Mouse (Mus musculus) kidney, embryonic 15.5 days (tissue): Measurements from ENCODE around the gene Kif14. TPM values are rescaled to one million over a fixed set of nuclear protein-coding genes. Genes with fewer than 3 reads are reported as not detected.
A peak's percentile ranks its signal among the peaks of the same experiment; 100 is the strongest.

Source experiments
- ATAC-seq: fragments of 200-750 bp; cut with Nextera tagmentation; replicated peaks from 2 replicates; pipeline ENCODE4 v1.8.0; 2017; ENCODE audit warnings: moderate TSS enrichment; ENCODE audit not compliant: low FRiP score
- H3K27ac ChIP-seq: fragments of 300-500 bp; sonication (generic); 2 replicates; pipeline ENCODE4 v1.5.1; 2015; ENCODE audit warnings: mild to moderate bottlenecking, inconsistent platforms
- H3K27me3 ChIP-seq: fragments of 300-500 bp; sonication (generic); 2 replicates; pipeline ENCODE4 v1.6.1; 2015; ENCODE audit warnings: inconsistent platforms
- H3K36me3 ChIP-seq: fragments of 300-500 bp; sonication (generic); 2 replicates; pipeline ENCODE4 v1.6.1; 2015; ENCODE audit warnings: inconsistent platforms
- H3K4me1 ChIP-seq: fragments of 300-500 bp; sonication (generic); 2 replicates; pipeline ENCODE4 v1.6.1; 2015; ENCODE audit warnings: inconsistent platforms
- H3K4me2 ChIP-seq: fragments of 300-500 bp; sonication (generic); 2 replicates; pipeline ENCODE4 v1.6.1; 2015; ENCODE audit warnings: moderate library complexity, mild to moderate bottlenecking, inconsistent platforms
- H3K4me3 ChIP-seq: fragments of 300-500 bp; sonication (generic); replicated peaks from 2 replicates; pipeline ENCODE4 v1.5.1; 2015; ENCODE audit warnings: mild to moderate bottlenecking, inconsistent platforms
- H3K9ac ChIP-seq: fragments of 300-500 bp; sonication (generic); 2 replicates; pipeline ENCODE4 v1.6.1; 2015; ENCODE audit warnings: mild to moderate bottlenecking, inconsistent platforms
- H3K9me3 ChIP-seq: fragments of 300-500 bp; sonication (generic); replicated peaks from 2 replicates; pipeline ENCODE4 v1.6.1; 2016; ENCODE audit warnings: inconsistent platforms
- WGBS: fragments of 180-500 bp; shearing (Covaris S2); methylation state at CpG from one replicate; pipeline ENCODE4 v1.1.7; 2015; ENCODE audit warnings: mixed read lengths; 5-methylcytosine and 5-hydroxymethylcytosine counted together
- polyA plus RNA-seq: library from polyadenylated mRNA; unstranded; fragments of >200 nt; fragmentation: Nextera tagmentation; extraction: Ambion mirVana; gene quantifications from 2 replicates; pipeline ENCODE4 v1.2.1, GENCODE M21; 2015

The Kif14 gene
- polyA plus RNA-seq, 1 experiment from 2014 or later, result 5.0 TPM

DNA sequence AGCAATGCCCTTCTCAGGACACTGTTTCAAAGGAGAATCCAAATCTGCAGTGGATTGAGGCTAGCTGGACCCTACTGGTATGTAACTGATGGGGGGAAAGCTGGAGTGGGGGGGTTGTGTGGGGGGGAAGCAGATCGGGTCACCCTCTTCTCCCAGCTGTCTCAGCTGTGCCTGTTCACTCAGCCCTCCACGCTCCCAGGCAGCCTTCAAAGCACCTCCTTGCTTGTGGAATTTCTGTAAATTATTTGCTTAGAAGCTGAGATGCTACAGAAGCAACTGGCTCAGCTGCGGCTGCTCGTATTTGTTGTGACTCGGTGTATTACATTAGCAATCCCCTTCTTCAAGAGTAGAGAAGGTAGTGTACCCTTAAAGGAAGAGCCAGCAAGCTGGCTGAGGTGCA, 93.1 kb downstream of the Kif14 start:
- H3K4me3 ChIP-seq, result no peak overlapping the region
- peak; percentile 49; the same call in 1 of the 2 replicates for ATAC-seq
- peak overlapping the region; percentile 22 for H3K4me2 ChIP-seq
- H3K27me3 ChIP-seq, result no peaks in the 10 kb centered on the region
- H3K9ac ChIP-seq, result no peak overlapping the region
- H3K36me3 ChIP-seq, result no peaks in the 10 kb centered on the region
- H3K9me3 ChIP-seq, result no peaks in the 10 kb centered on the region
- 30% methylated on average over 5 of the region's 5 CpGs for WGBS
- H3K4me1 ChIP-seq, result peaks cover 32% of the 10 kb centered on the region
- peak overlapping the region; percentile 33 for H3K27ac ChIP-seq

DNA sequence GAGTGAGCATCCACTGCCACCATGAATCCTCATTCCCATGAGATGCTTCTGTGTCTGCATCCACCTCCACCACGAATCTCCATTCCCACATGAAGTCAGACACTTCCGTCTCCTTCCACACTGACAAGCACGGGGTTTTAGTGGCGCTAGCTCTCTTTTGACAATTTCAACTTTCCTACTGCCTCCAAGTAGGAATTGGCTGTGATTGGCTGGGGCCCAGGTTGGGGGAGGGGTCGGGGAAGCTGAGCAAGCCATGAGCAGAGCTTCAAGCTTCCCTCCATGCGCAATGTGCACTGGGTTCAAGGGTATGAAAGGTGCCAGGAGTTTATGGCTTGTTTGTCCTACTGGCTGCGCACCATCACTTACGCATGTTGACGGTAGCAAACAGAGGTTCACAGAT, 93.6 kb downstream of the Kif14 start:
- H3K4me2 ChIP-seq, result peak overlapping the region; percentile 22; the same call in 1 of the 2 replicates
- H3K36me3 ChIP-seq, result no peaks in the 10 kb centered on the region
- no peak overlapping the region for H3K4me3 ChIP-seq
- ATAC-seq, result no peak
- no peaks in the 10 kb centered on the region for H3K9me3 ChIP-seq
- 85% methylated on average over 9 of the region's 9 CpGs for WGBS
- H3K9ac ChIP-seq, result no peak overlapping the region
- H3K4me1 ChIP-seq, result peaks cover 32% of the 10 kb centered on the region
- peak overlapping the region; percentile 33; the same call in 1 of the 2 replicates for H3K27ac ChIP-seq
- no peaks in the 10 kb centered on the region for H3K27me3 ChIP-seq

- ATAC-seq, result no peak
- no peaks in the 10 kb centered on the region for H3K36me3 ChIP-seq
- H3K4me1 ChIP-seq, result peaks cover 22% of the 10 kb centered on the region; the same call in 1 of the 2 replicates
- no peak overlapping the region for H3K27ac ChIP-seq
- H3K9me3 ChIP-seq, result no peaks in the 10 kb centered on the region
- H3K27me3 ChIP-seq, result no peaks in the 10 kb centered on the region
- H3K9ac ChIP-seq, result no peak overlapping the region
- 56% methylated on average over 10 of the region's 10 CpGs for WGBS
- no peak overlapping the region for H3K4me3 ChIP-seq
- H3K4me2 ChIP-seq, result 0 out of 2 replicates have a peak overlapping the region, but pooled peaks have one; percentile 1
Observed at GRCm38 (mm10) chr1:136561823-136562222, 95.7 kb downstream of the Kif14 start.

DNA sequence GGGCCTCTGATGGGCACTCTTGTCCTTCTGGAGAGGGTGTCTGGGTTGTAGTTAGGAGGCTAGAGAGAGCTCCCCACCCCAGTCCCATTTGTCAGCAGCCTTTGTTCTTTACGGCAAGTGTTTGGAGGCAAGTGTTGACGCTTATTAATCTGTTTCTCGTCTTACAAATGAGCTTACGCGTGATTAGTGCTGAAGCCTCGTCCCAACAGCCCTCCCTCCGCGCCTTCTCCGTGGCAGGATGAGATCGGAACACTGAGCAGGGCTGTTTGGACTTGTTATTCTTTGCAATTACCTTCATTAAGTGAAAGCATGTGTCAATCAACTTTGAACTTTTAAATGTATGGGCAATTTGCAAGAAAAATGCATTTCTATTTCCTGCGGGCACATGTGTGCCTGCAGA, 97.0 kb downstream of the Kif14 start:
- Histone ChIP-seq H3K4me2 (no peak overlapping the region), H3K36me3 (no peaks in the 10 kb centered on the region), H3K9me3 (no peaks in the 10 kb centered on the region), H3K27me3 (no peaks in the 10 kb centered on the region), H3K4me3 (no peak overlapping the region), H3K4me1 (peaks cover 22% of the 10 kb centered on the region; the same call in 1 of the 2 replicates), H3K27ac (no peak overlapping the region), H3K9ac (no peak overlapping the region)
- WGBS, result 49% methylated on average over 11 of the region's 11 CpGs
- ATAC-seq, result no peak

DNA sequence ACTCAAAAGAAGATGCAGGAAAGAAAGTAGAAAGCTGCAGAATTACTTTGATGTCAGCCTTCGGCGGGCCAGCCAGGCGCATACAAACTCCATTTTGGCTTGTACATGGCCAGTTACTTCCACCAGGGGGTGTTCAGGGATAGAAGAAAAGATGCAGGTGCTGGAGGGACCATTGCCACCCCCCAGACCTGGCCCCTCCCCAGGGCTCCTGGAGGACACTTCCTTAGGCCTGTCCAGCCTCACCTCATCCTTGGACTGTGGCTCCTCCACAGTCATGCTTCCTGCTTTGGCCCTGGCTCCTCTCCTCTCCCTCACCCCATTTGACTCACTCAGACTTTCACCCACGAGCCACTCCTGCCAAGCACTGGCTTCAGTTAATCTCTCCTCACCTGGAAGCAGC, 98.8 kb downstream of the Kif14 start:
- ATAC-seq, result no peak
- 81% methylated on average over 4 of the region's 4 CpGs for WGBS
- no peak overlapping the region for H3K4me2 ChIP-seq
- H3K9ac ChIP-seq, result no peak overlapping the region
- no peaks in the 10 kb centered on the region for H3K27me3 ChIP-seq
- no peak overlapping the region for H3K4me3 ChIP-seq
- H3K4me1 ChIP-seq, result peaks cover 21% of the 10 kb centered on the region; the same call in 1 of the 2 replicates
- H3K9me3 ChIP-seq, result no peaks in the 10 kb centered on the region
- H3K36me3 ChIP-seq, result no peaks in the 10 kb centered on the region
- H3K27ac ChIP-seq, result no peak overlapping the region

DNA sequence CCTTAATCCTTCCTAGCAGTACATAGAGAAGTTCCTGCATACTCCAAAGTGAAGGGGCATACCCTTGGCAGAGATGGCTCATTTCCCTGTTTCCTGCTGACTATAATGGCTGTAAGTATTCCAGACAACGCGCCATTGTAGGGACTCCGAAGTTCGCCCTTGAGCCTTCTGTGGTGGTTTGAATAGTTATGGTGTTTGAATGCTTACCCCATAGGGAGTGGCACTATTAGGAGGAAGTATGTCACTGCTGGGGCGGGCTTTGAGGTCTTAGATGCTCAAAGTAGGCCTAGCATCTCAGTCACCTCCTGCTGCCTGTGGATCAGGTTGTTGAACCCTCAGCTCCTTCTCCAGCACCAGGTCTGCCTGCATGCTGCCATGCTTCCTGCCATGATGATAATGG, 100.2 kb downstream of the Kif14 start:
- no peak overlapping the region for H3K4me2 ChIP-seq
- no peak overlapping the region for H3K27ac ChIP-seq
- no peak overlapping the region for H3K4me3 ChIP-seq
- H3K9me3 ChIP-seq, result no peaks in the 10 kb centered on the region
- no peak overlapping the region for H3K9ac ChIP-seq
- no peaks in the 10 kb centered on the region for H3K36me3 ChIP-seq
- 91% methylated on average over 5 of the region's 5 CpGs for WGBS
- H3K4me1 ChIP-seq, result peaks cover 26% of the 10 kb centered on the region
- ATAC-seq, result no peak
- H3K27me3 ChIP-seq, result no peaks in the 10 kb centered on the region

- Histone ChIP-seq H3K9me3 (no peaks in the 10 kb centered on the region), H3K36me3 (no peaks in the 10 kb centered on the region), H3K4me2 (no peak overlapping the region), H3K4me3 (no peak overlapping the region), H3K27me3 (no peaks in the 10 kb centered on the region), H3K9ac (no peak overlapping the region), H3K27ac (no peak overlapping the region), H3K4me1 (peaks cover 17% of the 10 kb centered on the region)
- 86% methylated on average over 4 of the region's 4 CpGs for WGBS
- no peak for ATAC-seq
Observed at GRCm38 (mm10) chr1:136567641-136568040, 101.5 kb downstream of the Kif14 start.

DNA sequence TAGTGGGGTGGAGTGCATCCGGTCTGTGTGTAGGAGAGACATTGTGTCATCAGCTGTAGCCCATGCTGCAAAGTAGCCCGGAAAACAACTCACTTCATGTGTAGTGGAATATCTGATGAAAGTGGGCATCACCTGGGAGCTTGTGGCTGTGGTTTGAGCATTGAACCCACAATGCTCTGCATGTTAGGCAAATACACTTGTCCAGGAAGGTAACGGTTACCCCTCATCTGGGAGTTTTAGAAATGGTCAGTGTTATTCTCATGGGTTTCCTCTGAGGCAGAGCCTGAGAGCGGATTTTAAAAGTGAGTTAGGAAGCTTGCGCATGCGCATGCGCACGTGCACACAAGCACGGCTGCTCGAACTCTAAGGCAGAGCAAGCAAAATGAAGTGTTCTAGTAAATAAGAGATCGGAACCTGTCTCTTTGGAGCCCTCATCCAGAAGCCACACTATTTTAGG, 102.6 kb downstream of the Kif14 start:
- Histone ChIP-seq H3K9me3 (no peaks in the 10 kb centered on the region), H3K4me2 (no peak overlapping the region), H3K4me3 (no peak overlapping the region), H3K36me3 (no peaks in the 10 kb centered on the region), H3K9ac (no peak overlapping the region), H3K4me1 (peaks cover 16% of the 10 kb centered on the region), H3K27me3 (no peaks in the 10 kb centered on the region), H3K27ac (no peak overlapping the region)
- WGBS, result 93% methylated on average over 11 of the region's 11 CpGs
- ATAC-seq, result no peak

GRCm38 (mm10) chr1:136569206-136569605, 103.1 kb downstream of the Kif14 start:
- no peaks in the 10 kb centered on the region for H3K27me3 ChIP-seq
- H3K9ac ChIP-seq, result no peak overlapping the region
- no peaks in the 10 kb centered on the region for H3K9me3 ChIP-seq
- no peak overlapping the region for H3K4me3 ChIP-seq
- 74% methylated on average over 8 of the region's 8 CpGs for WGBS
- peaks cover 16% of the 10 kb centered on the region for H3K4me1 ChIP-seq
- H3K27ac ChIP-seq, result no peak overlapping the region
- no peak overlapping the region for H3K4me2 ChIP-seq
- H3K36me3 ChIP-seq, result no peaks in the 10 kb centered on the region
- no peak for ATAC-seq

DNA sequence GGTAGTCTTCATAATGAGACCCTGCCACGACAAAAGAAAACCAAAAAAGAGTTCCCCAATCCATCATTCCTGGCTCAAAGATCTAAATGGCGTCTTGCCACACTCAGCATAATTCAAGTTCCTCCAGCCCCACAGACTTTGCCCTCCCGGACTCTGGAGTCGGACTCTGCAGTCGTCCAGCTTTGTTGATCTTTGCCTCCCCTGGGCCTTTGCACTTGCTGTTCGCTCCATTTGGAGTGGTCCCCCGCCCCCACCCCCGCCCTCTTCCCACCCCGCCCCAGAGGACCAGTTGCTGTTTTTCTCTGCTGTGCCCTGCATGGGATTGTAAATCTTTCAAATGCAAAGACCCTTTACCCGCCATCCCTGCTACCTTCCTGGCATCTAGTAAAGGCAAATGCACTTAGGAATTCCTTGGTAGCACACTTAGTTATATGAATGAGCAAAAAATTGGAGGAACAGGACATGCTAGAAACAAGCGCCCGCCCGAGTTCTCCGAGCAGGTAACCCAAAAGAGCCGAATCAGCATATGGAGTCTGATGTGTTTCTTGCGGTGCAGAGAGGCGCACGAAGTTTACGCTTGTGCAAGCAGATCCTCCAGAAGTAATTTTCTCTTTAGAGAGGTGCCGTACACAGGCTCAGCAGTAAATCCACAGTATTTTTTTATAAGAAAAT, 103.6 kb downstream of the Kif14 start:
- H3K27ac ChIP-seq, result no peak overlapping the region
- WGBS, result 32% methylated on average over 20 of the region's 20 CpGs
- ATAC-seq, result no peak
- peak overlapping the region; percentile 18 for H3K4me3 ChIP-seq
- H3K9ac ChIP-seq, result no peak overlapping the region
- H3K36me3 ChIP-seq, result no peaks in the 10 kb centered on the region
- peak overlapping the region; percentile 44 for H3K4me2 ChIP-seq
- no peaks in the 10 kb centered on the region for H3K27me3 ChIP-seq
- H3K4me1 ChIP-seq, result peaks cover 16% of the 10 kb centered on the region
- H3K9me3 ChIP-seq, result no peaks in the 10 kb centered on the region

DNA sequence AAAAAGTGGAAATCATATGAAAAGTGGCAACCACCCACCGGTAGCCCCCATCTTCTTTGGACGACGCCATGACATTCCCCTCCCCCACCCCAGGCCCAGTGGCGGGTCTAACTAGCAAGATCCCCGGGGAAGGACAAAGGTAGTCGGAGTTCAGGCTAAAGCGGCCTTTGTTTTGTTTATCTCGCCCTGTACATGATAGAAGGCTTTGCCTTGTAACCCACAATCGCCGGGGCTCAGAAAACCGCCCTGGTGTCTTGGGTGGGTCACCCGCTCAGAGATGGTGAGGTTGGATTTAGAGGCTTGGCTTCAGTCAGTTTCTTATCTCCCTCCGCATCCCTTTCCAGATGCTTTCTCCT, 104.1 kb downstream of the Kif14 start:
- Histone ChIP-seq H3K27ac (no peak overlapping the region), H3K9ac (no peak overlapping the region), H3K4me3 (peak overlapping the region; percentile 18), H3K9me3 (no peaks in the 10 kb centered on the region), H3K4me1 (peaks cover 16% of the 10 kb centered on the region), H3K27me3 (no peaks in the 10 kb centered on the region), H3K4me2 (peak overlapping the region; percentile 44), H3K36me3 (no peaks in the 10 kb centered on the region)
- WGBS, result 15% methylated on average over 13 of the region's 13 CpGs
- 0 out of 2 replicates have a peak, but pooled peaks have one; percentile 52 for ATAC-seq

GRCm38 (mm10) chr1:136570976-136571375, 104.8 kb downstream of the Kif14 start:
- Histone ChIP-seq H3K4me2 (no peak overlapping the region), H3K36me3 (no peaks in the 10 kb centered on the region), H3K27ac (no peak overlapping the region), H3K4me1 (peaks cover 16% of the 10 kb centered on the region), H3K9me3 (no peaks in the 10 kb centered on the region), H3K27me3 (no peaks in the 10 kb centered on the region), H3K4me3 (no peak overlapping the region), H3K9ac (no peak overlapping the region)
- ATAC-seq, result no peak
- 87% methylated on average over 9 of the region's 9 CpGs for WGBS

GRCm38 (mm10) chr1:136571530-136571929, 105.4 kb downstream of the Kif14 start:
- H3K27me3 ChIP-seq, result no peaks in the 10 kb centered on the region
- H3K9me3 ChIP-seq, result no peaks in the 10 kb centered on the region
- H3K27ac ChIP-seq, result no peak overlapping the region
- no peak overlapping the region for H3K9ac ChIP-seq
- H3K4me1 ChIP-seq, result peaks cover 20% of the 10 kb centered on the region
- H3K4me2 ChIP-seq, result no peak overlapping the region
- ATAC-seq, result no peak
- WGBS, result 88% methylated on average over 10 of the region's 10 CpGs
- H3K4me3 ChIP-seq, result no peak overlapping the region
- H3K36me3 ChIP-seq, result no peaks in the 10 kb centered on the region
